Mouse (Mus musculus) T-helper 17 cell (primary cell): Measurements from ENCODE around the gene Adgrf5.
"Not testable (repeated sequence)": the region's sequence is repeated elsewhere in the genome, so short reads cannot be mapped to it uniquely, and the experiment has no call there.

Experiments
- in situ Hi-C, 2 experiments: fragments of 300-600 bp; cut with MboI, MseI; formaldehyde crosslinking; loops; 1 replicate in 1 of 2; 2 replicates in 1 of 2; pipeline ENCODE4 v1.15.1; 2025; ENCODE audit warnings: high pct_unique_total_duplicates in 2 of 2

Adgrf5 gene

GRCm38 (mm10) chr17:43458598-43458997 lies 98.3 kb downstream of the Adgrf5 start:
- in situ Hi-C loops, result loop anchor here (5.0 to 10.0 kb wide), 4 partner anchors 191 to 454 kb away; no protein-coding TSS in a partner anchor

GRCm38 (mm10) chr17:43459737-43460230 lies 99.5 kb downstream of the Adgrf5 start:
- in situ Hi-C loops, result loop anchor here (5.0 to 10.0 kb wide), 4 partner anchors 192 to 455 kb away; no protein-coding TSS in a partner anchor

- in situ Hi-C loops, result no loop called here
Observed at GRCm38 (mm10) chr17:43460245-43461181, 100.3 kb downstream of the Adgrf5 start.

- in situ Hi-C loops, result no loop called here
Observed at GRCm38 (mm10) chr17:43470039-43470438, 109.8 kb downstream of the Adgrf5 start.

- in situ Hi-C loops, result no loop called here
Observed at GRCm38 (mm10) chr17:43472558-43472957, 112.3 kb downstream of the Adgrf5 start.

- in situ Hi-C loops, result no loop called here
Observed at GRCm38 (mm10) chr17:43474775-43475174, 114.5 kb downstream of the Adgrf5 start.

- in situ Hi-C loops, result no loop called here
Observed at GRCm38 (mm10) chr17:43477621-43478020, 117.4 kb downstream of the Adgrf5 start.

- in situ Hi-C loops, result no loop called here
Observed at GRCm38 (mm10) chr17:43485982-43486381, 125.7 kb downstream of the Adgrf5 start.

GRCm38 (mm10) chr17:43488439-43489151 lies 128.3 kb downstream of the Adgrf5 start:
- in situ Hi-C loops, result no loop called here

- in situ Hi-C loops, result not testable (repeated sequence)
Observed at GRCm38 (mm10) chr17:43490371-43490770, 130.1 kb downstream of the Adgrf5 start.

GRCm38 (mm10) chr17:43495502-43495901 lies 135.3 kb downstream of the Adgrf5 start:
- in situ Hi-C loops, result no loop called here

- in situ Hi-C loops, result no loop called here
Observed at GRCm38 (mm10) chr17:43497521-43497920, 137.3 kb downstream of the Adgrf5 start.

- in situ Hi-C loops, result no loop called here
Observed at GRCm38 (mm10) chr17:43500513-43500912, 140.3 kb downstream of the Adgrf5 start.

GRCm38 (mm10) chr17:43501223-43501622 lies 141.0 kb downstream of the Adgrf5 start:
- in situ Hi-C loops, result no loop called here

- in situ Hi-C loops, result no loop called here
Observed at GRCm38 (mm10) chr17:43501631-43502030, 141.4 kb downstream of the Adgrf5 start.

GRCm38 (mm10) chr17:43502592-43502991 lies 142.3 kb downstream of the Adgrf5 start, which contains the start of gene Mep1a:
Gene Mep1a, minus strand, starts transcription at chr17:43502812.
- in situ Hi-C loops, result no loop called here

- in situ Hi-C loops, result no loop called here
Observed at GRCm38 (mm10) chr17:43503861-43504593, 143.8 kb downstream of the Adgrf5 start.

- in situ Hi-C loops, result no loop called here
Observed at GRCm38 (mm10) chr17:43504594-43504934, 144.3 kb downstream of the Adgrf5 start.
